Mouse (Mus musculus) lung, adult 2 months (tissue): ENCODE measurements around the gene Wdr5. TPM values are rescaled to one million over a fixed set of nuclear protein-coding genes. Genes with fewer than 3 reads are reported as not detected.
"Not testable (repeated sequence)": the region's sequence is repeated elsewhere in the genome, so short reads cannot be mapped to it uniquely, and the experiment has no call there.

Source experiments
- DNase-seq: peaks from one replicate; pipeline ENCODE4 v3.0.0; 2022
- H3K4me1 ChIP-seq: fragments of 200-500 bp; 2 replicates; pipeline ENCODE4 v1.6.1; 2011; ENCODE audit warnings: low read length; ENCODE audit not compliant: control insufficient read depth, insufficient read depth
- H3K4me3 ChIP-seq: fragments of 200-500 bp; replicated peaks from 2 replicates; pipeline ENCODE3; 2011; ENCODE audit warnings: low read depth, mild to moderate bottlenecking, control low read depth, low read length; ENCODE audit errors: extremely low read depth
- CTCF ChIP-seq: fragments of 200-500 bp; IDR thresholded peaks from 2 replicates; pipeline ENCODE4 v1.5.1; 2011; ENCODE audit warnings: mild to moderate bottlenecking, low read length, control low read depth; ENCODE audit not compliant: insufficient read depth
- POLR2A ChIP-seq: fragments of 200-500 bp; IDR thresholded peaks from 2 replicates; pipeline ENCODE4 v1.6.1; 2011; ENCODE audit warnings: low read depth, mild to moderate bottlenecking, control low read depth, low read length, borderline replicate concordance; ENCODE audit errors: extremely low read depth
- whole genome bisulfite sequencing: fragments of 180-500 bp; shearing (Covaris S2); methylation state at CpG from one replicate; pipeline ENCODE4 v1.1.7; 2018; 5-methylcytosine and 5-hydroxymethylcytosine counted together
- polyA plus RNA-seq: library from polyadenylated mRNA; depleted of rRNA; stranded (reverse); fragments of >200 nt; gene quantifications from 2 replicates; pipeline ENCODE4 v1.2.3, GENCODE M21; 2012

The Wdr5 gene
- polyA plus RNA-seq, 1 experiment, result 21.5 TPM

GRCm38 (mm10) chr2:27493971-27494370, 21.0 kb upstream of the Wdr5 start:
- Histone ChIP-seq H3K4me3 (no peak overlapping the region), H3K4me1 (no peaks in the 10 kb centered on the region)
- TF ChIP-seq CTCF (no peak), POLR2A (no peak)
- 93% methylated on average over 3 of the region's 3 CpGs for WGBS
- no peak for DNase-seq

GRCm38 (mm10) chr2:27496391-27497028, 18.4 kb upstream of the Wdr5 start:
- TF ChIP-seq POLR2A (no peak), CTCF (no peak)
- 54% methylated on average over 23 of the region's 23 CpGs for WGBS
- H3K4me3 ChIP-seq, result peak overlapping the region; percentile 58

GRCm38 (mm10) chr2:27504113-27504885, 10.7 kb upstream of the Wdr5 start:
- TF ChIP-seq POLR2A, result no peak
- TF ChIP-seq CTCF, result no peak
- H3K4me3 ChIP-seq, result no peak overlapping the region
- DNase-seq, result no peak
- peaks cover 9% of the 10 kb centered on the region; the same call in 1 of the 2 replicates for H3K4me1 ChIP-seq
- WGBS, result 31% methylated on average over 7 of the region's 7 CpGs

More at GRCm38 (mm10) chr2:27496391-27497028, 18.4 kb upstream of the Wdr5 start:
- DNase-seq, result no peak
- H3K4me1 ChIP-seq, result no peaks in the 10 kb centered on the region

- TF ChIP-seq CTCF, result no peak
- TF ChIP-seq POLR2A, result no peak
- 32% methylated on average over 6 of the region's 6 CpGs for WGBS
- peak; percentile 43 for DNase-seq
Measured at GRCm38 (mm10) chr2:27505539-27505938, 9.4 kb upstream of the Wdr5 start.

GRCm38 (mm10) chr2:27506658-27507057, 8.3 kb upstream of the Wdr5 start:
- H3K4me3 ChIP-seq, H3K4me1 ChIP-seq, DNase-seq: not testable (repeated sequence)
- WGBS, result 84% methylated on average over 4 of the region's 4 CpGs

More at GRCm38 (mm10) chr2:27505539-27505938, 9.4 kb upstream of the Wdr5 start:
- H3K4me1 ChIP-seq, result peaks cover 9% of the 10 kb centered on the region; the same call in 1 of the 2 replicates
- H3K4me3 ChIP-seq, result no peak overlapping the region

- 90% methylated on average over 4 of the region's 4 CpGs for WGBS
- Histone ChIP-seq H3K4me1 (peaks cover 9% of the 10 kb centered on the region; the same call in 1 of the 2 replicates), H3K4me3 (no peak within 1 kb of the TSS)
- no peak for TF ChIP-seq CTCF
- no peak for TF ChIP-seq POLR2A
- DNase-seq, result no peak
Measured at GRCm38 (mm10) chr2:27507562-27507961, 7.4 kb upstream of the Wdr5 start, which contains the start of gene Brd3. Brd3 (minus strand) TSS chr2:27507662.

- WGBS, result 86% methylated on average over 7 of the region's 7 CpGs
- TF ChIP-seq CTCF (no peak), POLR2A (no peak)
- Histone ChIP-seq H3K4me1 (peaks cover 4% of the 10 kb centered on the region; the same call in 1 of the 2 replicates), H3K4me3 (no peak overlapping the region)
- DNase-seq, result no peak
Measured at GRCm38 (mm10) chr2:27510706-27511105, 4.3 kb upstream of the Wdr5 start.

- TF ChIP-seq POLR2A, result no peak
- TF ChIP-seq CTCF, result no peak
- Histone ChIP-seq H3K4me1 (peaks cover 12% of the 10 kb centered on the region; the same call in 1 of the 2 replicates), H3K4me3 (no peak overlapping the region)
- no peak for DNase-seq
- 76% methylated on average over 3 of the region's 3 CpGs for WGBS
Measured at GRCm38 (mm10) chr2:27512909-27513308, 2.0 kb upstream of the Wdr5 start.

- 59% methylated on average over 5 of the region's 5 CpGs for WGBS
- Histone ChIP-seq H3K4me3 (no peak overlapping the region), H3K4me1 (peaks cover 12% of the 10 kb centered on the region; the same call in 1 of the 2 replicates)
- no peak for TF ChIP-seq POLR2A
- TF ChIP-seq CTCF, result no peak
- no peak for DNase-seq
Measured at GRCm38 (mm10) chr2:27513861-27514260, 1.1 kb upstream of the Wdr5 start.
